Mouse (Mus musculus) gastrocnemius, postnatal 14 days (tissue): ENCODE results near the gene Mup19. TPM values are rescaled to one million over a fixed set of nuclear protein-coding genes. Genes with fewer than 3 reads are reported as not detected.
"Not testable (repeated sequence)": the region's sequence is repeated elsewhere in the genome, so short reads cannot be mapped to it uniquely, and the experiment has no call there.

Experiments used
- DNase-seq: peaks from one replicate; pipeline ENCODE4 v3.0.0; 2021; ENCODE audit warnings: mixed read lengths
- intact Hi-C: fragments of 180-260 bp; cut with DNase I; formaldehyde crosslinking; loops from one replicate; pipeline ENCODE4 v1.15.1; 2025; ENCODE audit warnings: low total_unique reads
- long read RNA-seq, 2 experiments: library from polyadenylated mRNA; stranded (forward); transcript quantifications; one replicate each; pipeline ENCODE4 v2.0.0; 2021
- total RNA-seq, 2 experiments: library from RNA; stranded (reverse); gene quantifications; 2 replicates each; pipeline ENCODE4 v1.2.3; 2021

Gene Mup19
- not detected for total RNA-seq
- long read RNA-seq, experiment 1, result 0 reads
- long read RNA-seq, experiment 2, result 0 reads

- DNase-seq, intact Hi-C loops: not testable (repeated sequence)
Measured at GRCm38 (mm10) chr4:61782169-61782568, at the start of gene Mup19. Mup19 (minus strand) TSS chr4:61782269.

- intact Hi-C loops, result no loop called here
- DNase-seq, result no peak
Measured at GRCm38 (mm10) chr4:61829211-61829610, 47.1 kb upstream of the Mup19 start.

DNA sequence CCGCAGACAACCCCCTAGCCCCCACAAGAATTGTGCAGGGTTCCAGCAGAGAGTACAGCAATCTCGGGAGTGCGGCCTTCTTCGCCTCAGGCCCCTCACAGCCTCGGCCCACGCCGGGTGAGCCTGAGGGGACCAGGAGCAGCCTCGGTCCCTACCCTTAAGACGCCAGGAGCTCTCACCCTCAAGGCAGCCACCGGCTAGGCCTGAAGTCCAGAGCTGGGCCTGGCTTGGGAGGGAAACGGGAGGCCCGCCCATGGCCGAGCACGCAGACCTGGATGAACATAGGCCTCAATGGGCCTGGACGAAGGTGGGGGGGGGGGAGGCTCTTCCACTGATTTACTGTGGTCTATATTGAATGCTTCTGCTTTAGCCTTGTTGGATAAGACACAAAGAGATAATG lies 41.1 kb upstream of the Mup19 start:
- intact Hi-C loops, result no loop called here
- DNase-seq, result no peak

- intact Hi-C loops, DNase-seq: not testable (repeated sequence)
Measured at GRCm38 (mm10) chr4:61822541-61822940, 40.5 kb upstream of the Mup19 start.

GRCm38 (mm10) chr4:61815602-61816001 lies 33.5 kb upstream of the Mup19 start:
- intact Hi-C loops, result no loop called here
- DNase-seq, result no peak

- intact Hi-C loops, result no loop called here
- no peak for DNase-seq
Measured at GRCm38 (mm10) chr4:61813435-61813834, 31.4 kb upstream of the Mup19 start.

- DNase-seq, intact Hi-C loops: not testable (repeated sequence)
Measured at GRCm38 (mm10) chr4:61811193-61811592, 29.1 kb upstream of the Mup19 start.

- intact Hi-C loops, DNase-seq: not testable (repeated sequence)
Measured at GRCm38 (mm10) chr4:61808926-61809325, 26.9 kb upstream of the Mup19 start.

DNA sequence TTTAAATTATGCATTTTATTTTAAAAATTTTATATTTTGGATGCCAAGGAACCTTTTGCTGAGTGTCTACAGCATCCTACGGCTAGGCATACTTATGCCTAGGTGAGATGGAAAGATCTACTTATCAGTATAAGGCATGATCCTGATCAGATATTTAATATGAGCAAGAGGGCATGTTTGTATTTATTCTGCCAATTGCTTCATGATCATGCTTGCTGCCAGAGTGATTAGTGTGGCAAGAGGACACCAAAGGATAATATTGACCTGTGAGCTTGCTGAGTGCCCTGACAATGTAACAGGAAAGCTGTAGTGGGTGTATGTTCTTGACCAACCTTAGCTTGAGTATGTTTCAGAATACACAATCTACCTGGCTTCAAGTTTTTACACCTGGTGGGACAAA lies 7.6 kb upstream of the Mup19 start:
- DNase-seq, intact Hi-C loops: not testable (repeated sequence)

DNA sequence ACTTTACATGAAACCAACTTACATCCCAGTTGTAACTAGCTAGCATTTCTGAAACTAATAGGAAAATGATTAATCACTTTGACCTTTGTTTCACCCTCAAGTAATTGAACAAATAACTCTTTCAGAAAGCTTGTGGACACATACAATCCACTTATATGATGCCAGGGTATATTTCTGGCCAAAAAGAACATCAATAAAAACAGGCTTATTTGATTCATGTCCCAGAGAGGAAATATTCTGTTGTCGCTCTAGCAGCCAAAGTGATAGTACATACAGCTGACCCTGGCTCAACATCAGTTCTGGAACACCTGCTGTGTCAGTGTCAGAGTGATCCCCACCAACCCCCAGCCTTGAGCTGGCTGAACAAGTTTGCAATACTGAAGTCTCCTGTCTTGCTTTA lies 2.2 kb upstream of the Mup19 start:
- DNase-seq, intact Hi-C loops: not testable (repeated sequence)

Other genes with a start within 250 kb of the Mup19 start
- not detected for gene Mup17, start 186.4 kb downstream of the Mup19 start, total RNA-seq
- not detected for gene Mup18, start 108.1 kb downstream of the Mup19 start, total RNA-seq
- not detected for gene Mup5, start 53.0 kb upstream of the Mup19 start, total RNA-seq